Mouse (Mus musculus) heart, adult 8-10 months (tissue): ENCODE measurements around the gene Eef1a2. TPM values are rescaled to one million over a fixed set of nuclear protein-coding genes. Genes with fewer than 3 reads are reported as not detected.
"Not testable (repeated sequence)": the region's sequence is repeated elsewhere in the genome, so short reads cannot be mapped to it uniquely, and the experiment has no call there.

Experiments used
- DNase-seq: peaks from one replicate; pipeline ENCODE4 v3.0.0; 2022; ENCODE audit warnings: low spot score
- total RNA-seq, 4 experiments: library from RNA; stranded (reverse); gene quantifications; 2 replicates each; pipeline ENCODE4 v1.2.4; 2022

Gene Eef1a2
- 1,000 to 10,000 TPM; 1,613 to 1,715 (median 1,670) TPM for total RNA-seq

DNA sequence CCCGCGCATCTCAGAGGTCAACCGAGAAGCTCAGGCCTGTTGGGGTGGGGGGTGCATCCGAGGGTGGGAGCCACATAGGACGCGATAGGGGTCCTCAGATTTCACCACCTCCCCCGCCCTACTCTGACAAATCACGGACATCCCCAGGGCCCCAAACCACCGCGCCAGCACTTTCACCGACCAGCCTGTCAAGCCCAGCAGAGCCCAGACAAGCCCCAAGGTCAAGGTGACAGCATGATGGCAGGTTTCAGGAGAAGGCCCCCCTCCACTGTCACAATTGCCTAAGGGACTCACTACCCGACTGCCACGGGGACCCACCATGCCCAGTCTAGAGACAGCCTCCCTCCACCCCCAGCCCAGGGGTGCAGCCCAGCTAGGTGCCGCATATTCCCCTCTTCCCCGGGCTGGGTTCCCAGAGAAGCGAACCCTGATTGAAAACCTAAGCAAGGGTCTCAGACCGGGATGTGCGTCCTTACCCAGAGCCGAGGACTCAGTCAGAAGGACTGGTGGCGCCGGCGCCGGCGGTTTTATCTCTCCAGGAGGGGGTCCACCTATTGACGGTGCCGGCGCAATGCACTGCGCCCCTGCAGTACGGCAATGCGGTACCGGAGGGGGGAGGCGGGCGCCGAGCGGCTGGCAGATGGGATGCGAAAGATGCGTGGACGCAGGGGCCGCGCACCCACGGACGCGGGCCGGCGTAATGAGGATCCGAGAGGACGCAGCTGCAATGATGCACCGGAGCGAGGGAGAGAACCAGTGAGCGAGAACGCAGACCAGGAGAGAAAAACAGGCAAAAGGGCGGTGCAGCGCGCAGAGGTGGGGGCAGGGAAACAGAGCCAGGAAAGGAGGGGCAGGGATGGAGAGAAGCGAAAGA lies at the start of gene Eef1a2:
TSS of gene Eef1a2 (minus strand) at position 767 of the 874 bp plus-strand sequence.
- no peak for DNase-seq

DNA sequence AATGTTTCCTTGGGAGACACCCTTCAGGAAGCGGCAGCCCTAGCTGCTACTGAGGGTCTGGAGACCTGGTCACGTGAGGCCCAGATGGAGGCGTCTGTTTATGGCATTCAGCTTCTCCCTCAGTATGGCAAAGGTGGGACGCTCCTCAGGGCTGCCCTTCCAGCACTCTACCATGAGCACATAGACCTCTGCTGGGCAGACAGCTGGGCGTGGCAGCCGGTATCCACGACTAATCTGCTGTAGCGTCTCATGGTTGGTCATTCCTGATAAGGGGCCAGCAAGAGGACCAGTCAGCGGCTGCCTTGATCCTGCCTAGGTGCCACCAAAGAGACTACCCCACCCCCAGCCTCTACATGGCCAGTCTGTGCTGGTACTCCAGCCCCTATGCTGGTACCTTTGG lies 49.3 kb upstream of the Eef1a2 start:
- no peak for DNase-seq

DNA sequence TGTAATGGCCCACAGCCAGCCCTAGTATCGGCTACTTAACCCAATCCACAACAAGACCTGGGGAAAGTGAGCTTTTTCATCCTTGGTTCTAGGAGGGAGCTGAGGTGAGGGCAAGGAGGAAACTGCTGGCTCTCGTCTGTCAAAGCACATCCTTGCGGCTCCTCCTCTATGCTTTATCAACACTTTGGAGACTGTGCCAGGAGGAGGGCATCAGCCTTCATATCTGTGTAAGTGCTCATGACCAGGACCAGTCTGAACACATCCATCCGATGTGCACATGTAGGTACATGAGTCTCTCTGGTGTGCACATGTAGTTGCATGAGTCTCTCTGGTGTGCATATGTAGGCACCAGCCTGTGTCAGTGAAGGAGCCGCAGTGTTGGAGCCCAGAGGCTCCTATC lies 48.9 kb upstream of the Eef1a2 start:
- no peak for DNase-seq

DNA sequence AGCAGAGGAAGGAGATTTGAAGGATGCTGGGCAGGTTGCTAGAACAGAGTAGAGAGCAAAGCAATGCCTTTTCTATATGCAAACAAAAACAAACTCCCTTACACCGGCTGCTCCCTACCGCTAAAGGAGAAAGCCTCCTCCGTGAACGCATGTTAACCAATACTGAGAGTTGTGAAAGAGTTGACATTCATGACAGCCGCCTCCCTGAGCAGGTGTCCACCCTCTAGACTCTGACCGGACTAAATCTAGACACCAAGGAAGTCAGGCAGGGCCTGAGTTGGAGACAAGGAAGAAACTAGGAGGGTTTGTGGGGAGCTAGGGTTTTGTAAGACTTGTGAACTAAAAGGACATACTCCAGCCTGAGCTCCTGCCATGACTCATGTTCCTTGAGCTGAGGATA lies 46.1 kb upstream of the Eef1a2 start:
- DNase-seq = no peak

DNA sequence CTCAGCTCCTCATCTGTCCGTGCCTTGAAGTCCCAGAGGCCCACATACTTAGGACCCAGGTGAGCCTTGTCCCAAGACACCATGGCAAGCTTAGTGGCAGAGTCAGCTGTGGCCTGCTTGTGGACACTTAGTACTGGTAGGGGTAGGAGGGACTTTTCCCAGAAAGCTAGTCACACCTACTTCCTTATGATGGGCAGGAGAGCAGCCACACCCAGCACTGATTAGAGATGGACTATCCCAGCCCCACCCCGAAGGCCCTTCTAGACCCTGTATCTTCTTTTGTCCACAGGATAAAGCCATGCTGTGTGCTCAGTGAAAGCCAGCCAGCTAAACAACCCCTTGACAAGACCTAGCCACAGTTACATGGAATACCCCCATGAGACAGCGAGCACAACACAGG lies 45.6 kb upstream of the Eef1a2 start, which contains the start of gene Ptk6:
TSS of gene Ptk6 (minus strand) at position 368 of the 400 bp plus-strand sequence.
- no peak for DNase-seq

DNA sequence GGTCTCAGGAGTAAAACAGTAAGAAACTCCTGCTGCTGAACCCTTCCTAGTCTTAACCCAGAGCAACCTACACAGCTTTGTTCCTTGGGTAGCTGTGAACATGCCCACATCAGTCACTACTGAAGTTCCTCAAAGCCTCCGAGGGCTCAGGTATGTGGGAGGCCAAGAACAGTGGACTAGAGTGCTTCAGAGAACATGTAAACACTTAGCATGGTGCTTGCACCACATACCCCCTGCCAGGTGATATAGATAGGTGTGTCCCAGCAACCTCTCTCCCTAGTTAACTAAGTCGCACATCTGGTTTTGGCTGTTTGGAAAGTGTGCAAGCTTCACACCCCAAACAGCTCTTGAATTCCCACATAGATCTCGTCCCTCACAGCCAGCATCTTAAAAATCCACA lies 44.8 kb upstream of the Eef1a2 start:
- DNase-seq = no peak

DNA sequence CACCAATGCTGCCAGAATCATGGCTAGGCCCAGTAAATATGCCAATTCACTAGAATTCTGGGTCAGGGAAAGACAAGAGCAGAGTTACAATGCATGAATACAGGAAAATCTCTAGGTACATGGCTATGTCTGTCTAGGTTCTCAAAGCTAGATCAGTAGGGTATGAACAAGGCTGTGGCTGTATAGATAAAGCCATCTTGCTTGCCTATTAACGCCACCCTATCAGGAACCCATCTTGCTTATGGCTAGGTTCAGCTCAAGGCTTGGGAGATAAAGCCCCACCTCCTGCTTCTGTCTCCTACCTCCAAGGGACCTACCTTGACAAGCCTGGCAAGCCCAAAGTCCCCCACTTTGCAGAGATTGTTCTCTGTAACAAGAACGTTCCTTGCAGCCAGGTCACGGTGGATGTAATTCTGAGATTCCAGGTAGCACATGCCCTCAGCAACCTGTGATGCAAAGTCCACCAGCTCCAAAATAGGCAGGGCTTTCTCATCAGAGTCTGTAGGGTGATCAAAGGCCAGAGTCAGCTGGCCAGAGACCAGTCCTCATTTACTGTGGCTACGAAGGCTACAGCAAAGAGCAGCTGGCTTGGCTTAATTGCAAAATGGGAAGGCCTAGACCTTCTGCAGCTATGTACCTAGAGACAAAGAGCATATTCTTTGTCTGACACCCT lies 40.0 kb upstream of the Eef1a2 start:
- no peak for DNase-seq

DNA sequence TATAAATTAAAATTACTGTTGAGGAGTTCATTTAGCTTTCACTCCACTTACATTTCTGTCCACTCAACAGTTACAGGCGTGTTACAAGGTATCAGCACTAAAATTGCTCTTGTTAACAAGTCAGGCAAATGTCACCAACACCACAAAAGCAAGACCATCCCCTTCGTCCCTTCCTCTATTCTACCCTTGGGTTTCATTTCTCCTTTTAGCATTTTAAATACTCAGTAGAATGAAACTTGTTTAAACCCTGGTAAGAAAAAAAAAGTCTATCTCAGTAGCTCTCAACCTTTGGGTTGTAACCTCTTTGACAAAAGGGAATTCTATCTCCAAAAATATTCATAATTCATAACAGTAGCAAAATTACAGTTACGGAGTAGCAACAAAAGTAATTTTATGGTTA lies 36.2 kb upstream of the Eef1a2 start:
- DNase-seq = no peak

DNA sequence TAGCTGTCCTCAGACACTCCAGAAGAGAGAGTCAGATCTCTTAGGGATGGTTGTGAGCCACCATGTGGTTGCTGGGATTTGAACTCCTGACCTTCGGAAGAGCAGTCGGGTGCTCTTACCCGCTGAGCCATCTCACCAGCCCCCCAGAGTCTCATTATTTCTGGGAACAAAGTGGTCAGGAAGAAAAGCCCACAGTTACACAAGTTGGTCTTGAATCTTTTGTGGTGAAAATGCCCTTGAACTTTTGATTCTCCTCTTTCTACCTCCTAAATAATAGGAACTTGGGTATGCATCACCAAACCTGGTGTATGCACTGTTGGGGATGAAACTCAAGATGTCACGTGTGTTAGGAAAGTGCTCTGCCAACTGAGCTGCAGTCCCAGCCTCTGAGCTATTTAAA lies 35.1 kb upstream of the Eef1a2 start:
- DNase-seq = no peak

DNA sequence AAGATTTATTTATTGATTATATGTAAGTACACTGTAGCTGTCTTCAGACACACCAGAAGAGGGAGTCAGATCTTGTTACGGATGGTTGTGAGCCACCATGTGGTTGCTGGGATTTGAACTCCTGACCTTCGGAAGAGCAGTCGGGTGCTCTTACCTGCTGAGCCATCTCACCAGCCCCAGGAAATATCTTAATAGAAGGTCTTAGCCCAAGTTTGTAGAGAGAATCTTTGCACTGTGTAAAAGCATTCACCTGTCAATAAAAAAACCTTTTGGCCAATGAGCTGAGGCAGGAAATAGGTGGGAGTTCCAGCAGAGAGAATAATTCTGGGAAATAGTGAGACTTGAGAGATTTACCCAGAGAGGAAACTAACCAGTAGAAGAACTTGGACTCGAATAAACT lies 34.6 kb upstream of the Eef1a2 start:
- DNase-seq = not testable (repeated sequence)

DNA sequence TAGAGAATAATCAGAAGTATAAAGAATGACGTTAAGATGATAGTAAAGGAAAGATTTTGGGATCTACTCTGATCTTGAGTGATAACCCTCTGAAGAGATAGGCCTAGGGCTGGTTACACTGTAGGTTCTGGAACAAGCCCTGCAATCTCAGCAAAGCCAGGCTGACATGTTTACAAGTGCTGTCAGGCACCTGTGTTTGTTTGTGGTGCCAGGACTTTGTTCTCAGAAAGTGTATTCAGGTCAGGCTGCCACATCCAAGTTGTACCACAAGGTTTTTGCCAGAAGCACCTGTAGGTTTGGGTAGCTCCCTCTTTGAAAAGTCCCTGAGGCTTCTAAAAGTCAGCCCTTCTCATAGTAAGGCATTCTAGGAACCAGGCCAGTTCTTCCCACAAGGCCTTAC lies 32.5 kb upstream of the Eef1a2 start:
- no peak for DNase-seq

DNA sequence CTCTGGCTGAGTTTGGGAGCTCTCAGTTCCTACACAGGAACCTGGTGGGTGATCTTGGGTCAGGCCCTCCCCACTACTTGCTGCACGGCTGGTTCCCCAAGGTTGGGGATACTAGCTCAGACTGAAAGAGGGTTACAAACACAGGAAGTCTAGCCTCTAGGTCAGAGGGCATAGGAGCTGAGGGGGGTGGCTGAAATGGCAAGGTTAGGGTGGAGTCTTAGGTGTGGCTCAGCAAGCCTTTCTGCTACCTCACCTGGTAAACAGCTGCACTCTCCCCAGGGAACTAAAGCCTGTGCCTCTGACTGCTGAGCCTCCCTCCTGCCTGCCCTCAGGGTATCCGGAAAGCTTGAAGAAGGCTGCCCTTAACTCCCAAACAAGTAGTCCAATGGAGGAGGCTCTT lies 31.9 kb upstream of the Eef1a2 start:
- peak; percentile 24 for DNase-seq

DNA sequence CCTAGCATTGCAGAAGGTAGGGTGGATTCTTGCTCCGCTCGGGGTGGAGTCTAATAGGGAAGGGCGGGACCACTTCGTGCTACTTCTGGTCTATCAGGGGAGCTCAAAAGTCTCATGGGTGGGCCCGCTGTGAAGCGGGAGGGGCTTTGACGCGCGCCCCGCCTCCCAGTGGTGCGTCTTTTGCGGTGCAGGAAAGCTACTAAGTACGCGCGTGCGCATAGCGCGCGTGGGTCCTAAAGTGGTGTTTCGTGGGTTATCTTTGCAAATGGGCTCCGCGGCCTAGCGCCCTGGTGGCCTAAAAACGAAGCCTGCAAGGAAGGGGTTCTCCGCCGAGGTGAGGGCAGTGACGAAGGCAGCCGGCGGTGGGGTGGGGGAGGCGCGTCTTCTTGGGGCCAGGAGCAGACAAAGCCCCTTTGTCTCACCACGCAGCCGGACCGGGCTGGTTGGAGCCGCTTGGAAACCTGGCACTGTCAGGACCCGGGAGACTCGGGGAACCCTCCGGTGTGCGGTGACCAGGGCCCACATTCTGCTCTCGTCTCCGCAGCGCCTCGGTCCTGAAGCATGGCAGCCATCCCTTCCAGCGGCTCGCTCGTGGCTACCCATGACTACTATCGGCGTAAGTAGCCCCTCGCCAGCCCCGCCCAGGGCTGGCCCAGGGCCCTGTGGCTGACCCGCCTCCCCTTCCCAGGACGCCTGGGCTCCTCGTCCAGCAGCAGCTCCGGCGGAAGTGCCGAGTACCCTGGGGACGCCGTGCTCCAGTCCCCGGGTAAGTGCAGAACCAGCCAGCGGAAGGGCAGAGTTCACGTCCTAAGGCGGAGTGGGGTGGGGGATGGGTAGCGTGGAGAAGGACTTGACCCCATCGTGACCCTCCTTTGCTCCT lies 30.5 kb upstream of the Eef1a2 start, which contains the start of gene Ppdpf:
TSS of gene Ppdpf (plus strand) at position 127 of the 880 bp plus-strand sequence.
- peak; percentile 95 for DNase-seq

DNA sequence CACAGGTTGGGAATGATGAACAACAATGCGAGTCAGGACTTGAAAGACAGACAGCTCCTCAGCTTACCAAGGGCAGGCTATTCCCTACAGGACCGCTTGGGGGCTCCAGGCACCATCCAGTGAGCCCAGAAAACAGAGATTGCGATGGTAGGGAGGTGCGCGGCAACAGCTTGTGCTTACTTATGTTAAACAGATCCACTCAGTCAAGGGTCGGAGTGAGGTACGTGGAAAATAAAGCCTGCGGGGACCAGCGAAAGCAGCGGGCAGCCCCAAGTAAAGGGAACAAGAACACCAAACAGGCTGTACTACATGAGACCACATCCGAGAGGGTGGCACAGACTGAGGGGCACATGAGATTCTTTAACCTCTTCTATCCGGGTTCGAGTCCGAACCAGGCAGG lies 29.8 kb upstream of the Eef1a2 start:
- DNase-seq = peak; percentile 90

DNA sequence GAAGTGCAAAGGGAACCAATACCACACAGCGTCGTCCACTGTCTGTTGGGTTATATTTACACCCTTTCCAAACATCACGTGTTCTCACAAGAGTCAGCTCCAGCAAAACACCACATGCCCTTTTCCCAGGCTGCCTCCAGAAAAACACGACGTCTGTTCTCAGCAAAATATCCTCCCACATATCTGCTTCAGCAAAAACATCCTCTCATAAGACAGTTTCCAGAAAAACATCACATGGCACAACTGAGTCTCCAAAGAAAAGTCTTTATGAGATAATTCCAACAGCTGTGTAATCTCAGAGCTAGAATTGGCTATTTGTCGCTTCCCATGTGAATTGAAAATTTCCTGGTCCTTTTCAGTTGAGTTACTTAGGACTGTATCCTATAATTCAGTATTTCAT lies 24.1 kb upstream of the Eef1a2 start:
- DNase-seq = peak; percentile 36

DNA sequence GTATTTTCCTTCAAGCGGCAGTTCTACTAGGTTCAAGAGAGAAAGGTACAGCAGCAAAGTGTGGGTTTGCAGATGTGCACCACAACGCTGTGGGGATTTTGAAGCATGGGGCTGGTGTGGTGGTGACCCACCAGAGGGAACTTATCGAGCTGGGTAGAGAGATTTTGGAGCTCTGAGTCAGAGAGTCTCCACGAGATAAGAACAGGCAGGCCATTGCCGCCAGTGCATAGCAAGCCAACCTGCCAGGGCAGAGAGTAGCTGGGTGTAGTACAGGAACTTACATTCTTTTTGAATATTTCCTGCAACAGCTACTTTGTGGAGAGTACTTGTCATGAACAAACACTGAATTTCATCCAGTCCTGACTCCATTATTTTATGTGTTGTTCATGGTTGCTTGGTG lies 21.7 kb upstream of the Eef1a2 start:
- DNase-seq = no peak

DNA sequence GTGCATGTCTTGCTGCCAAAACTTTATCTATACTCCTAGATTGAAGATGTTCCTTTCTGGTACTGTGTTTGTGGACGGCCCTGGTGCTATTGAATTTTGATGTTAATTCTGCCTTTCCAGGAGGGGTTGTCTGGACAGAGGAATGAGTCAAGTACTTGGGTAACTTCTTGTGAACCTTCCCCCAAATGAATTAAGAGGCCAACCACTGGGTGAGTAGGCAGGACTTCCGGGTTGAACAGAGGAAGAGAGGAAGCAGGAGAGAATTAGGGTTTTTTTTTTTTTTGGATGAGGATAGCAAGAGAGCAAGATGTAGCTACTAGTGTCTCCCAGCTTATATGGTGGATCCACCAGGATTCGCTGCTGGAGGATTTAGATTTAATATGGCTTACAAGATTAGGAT lies 21.2 kb upstream of the Eef1a2 start:
- no peak for DNase-seq

DNA sequence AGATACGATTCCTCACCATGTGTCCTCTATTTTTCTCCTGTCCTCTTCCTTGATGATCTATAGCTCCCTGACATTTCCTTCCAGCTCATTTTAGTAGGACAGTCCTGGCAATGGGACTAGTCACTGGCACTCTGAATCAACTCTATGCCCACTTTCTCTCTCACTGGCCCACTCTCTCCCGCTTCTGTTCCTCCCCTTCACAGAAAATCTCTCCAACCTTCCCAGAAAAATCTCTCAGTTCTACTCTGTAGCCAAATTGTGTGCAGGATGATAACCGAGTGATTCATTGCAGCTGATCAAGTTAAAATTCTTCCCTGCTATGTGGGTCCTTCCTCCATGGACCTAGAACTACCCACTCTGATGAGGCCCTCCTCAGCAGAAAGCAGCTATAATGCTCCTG lies 17.8 kb upstream of the Eef1a2 start:
- no peak for DNase-seq

DNA sequence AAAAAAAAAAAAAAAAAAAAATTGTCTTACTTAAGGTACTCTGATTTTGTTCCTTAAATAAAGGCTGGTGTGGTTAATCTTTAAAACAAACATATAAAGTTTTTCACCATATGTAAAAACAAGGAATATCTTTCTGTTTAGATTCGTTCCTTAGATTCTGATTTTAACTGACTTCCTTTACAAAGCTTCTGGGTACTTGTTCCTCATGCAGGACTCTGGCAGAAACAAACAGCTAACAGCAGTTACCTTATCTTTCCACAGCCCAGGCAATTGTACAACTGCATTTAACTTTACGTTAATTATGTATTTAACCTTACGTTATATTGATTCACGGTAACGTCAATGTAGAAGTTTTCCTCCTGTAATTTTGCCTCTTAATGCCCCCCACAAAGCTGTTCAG lies 9.7 kb upstream of the Eef1a2 start:
- no peak for DNase-seq

DNA sequence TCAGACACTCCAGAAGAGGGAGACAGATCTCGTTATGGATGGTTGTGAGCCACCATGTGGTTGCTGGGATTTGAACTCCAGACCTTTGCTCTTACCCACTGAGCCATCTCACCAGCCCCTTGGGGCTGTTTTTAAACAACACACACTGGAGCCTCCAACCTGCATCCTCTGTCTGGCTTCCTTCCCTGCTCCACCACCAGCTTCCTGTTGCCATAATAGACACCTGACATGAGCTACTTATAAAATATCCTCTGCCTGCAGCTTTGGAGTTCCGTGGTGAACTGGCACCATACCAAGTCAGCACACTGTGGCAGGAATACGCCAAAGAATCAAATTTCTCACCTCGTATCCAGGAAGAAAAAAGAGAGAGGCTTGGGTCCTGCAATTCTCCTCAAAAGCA lies 4.0 kb upstream of the Eef1a2 start:
- DNase-seq = no peak

DNA sequence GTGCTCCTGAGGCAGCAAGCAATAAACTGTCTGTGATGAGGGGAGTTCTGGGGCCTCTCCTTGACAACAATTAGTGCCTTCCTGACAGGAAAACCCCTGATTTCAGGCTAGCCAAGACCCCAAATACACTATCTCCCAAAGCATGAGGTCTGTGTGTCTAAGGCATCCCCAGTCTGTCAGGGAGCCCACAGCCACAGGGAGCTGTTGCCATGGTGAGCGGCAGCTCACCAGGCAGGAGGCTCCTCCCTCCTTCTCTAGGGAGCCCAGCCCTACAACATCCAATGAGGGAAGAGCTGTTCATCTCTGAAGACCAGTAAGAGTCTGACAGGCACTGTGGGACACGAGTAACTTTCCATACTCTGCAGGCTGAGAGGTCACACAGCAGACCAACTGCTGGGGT lies 3.0 kb upstream of the Eef1a2 start:
- DNase-seq = no peak

DNA sequence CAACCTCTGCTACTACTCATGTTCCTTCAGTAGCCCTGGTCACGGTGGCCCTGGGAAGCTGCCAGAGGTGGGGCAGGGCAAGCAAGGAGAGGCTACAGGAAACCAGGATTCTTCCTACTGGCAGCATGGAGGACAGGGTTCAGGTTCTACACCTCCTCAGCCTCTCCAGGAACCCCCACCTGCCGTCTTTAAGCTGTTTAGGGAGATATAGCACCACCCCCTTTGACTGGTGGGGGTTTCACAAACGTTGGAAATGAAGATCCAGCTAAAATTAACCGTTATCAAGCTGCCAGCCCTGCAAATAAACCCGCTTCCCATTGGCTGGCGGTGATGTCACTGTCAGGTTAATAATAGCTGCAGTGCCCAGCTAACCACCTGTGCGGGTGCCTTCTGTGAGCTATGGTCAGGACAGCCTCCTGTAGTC lies 2.3 kb upstream of the Eef1a2 start:
- DNase-seq = peak; percentile 69
